Mouse (Mus musculus) heart, adult 8-10 months (tissue): ENCODE measurements around the gene Slc24a3. TPM values are rescaled to one million over a fixed set of nuclear protein-coding genes. Genes with fewer than 3 reads are reported as not detected.

Source experiments
- DNase-seq: peaks from one replicate; pipeline ENCODE4 v3.0.0; 2022; ENCODE audit warnings: low spot score
- total RNA-seq, 4 experiments: library from RNA; stranded (reverse); gene quantifications; 2 replicates each; pipeline ENCODE4 v1.2.4; 2022

The Slc24a3 gene
- total RNA-seq, 4 experiments from 2014 or later: 1.7 to 2.4 (median 2.0) TPM

- no peak for DNase-seq
Observed at GRCm38 (mm10) chr2:145429982-145430381, 262.4 kb downstream of the Slc24a3 start.

- no peak for DNase-seq
Observed at GRCm38 (mm10) chr2:145434068-145434467, 266.5 kb downstream of the Slc24a3 start.

- no peak for DNase-seq
Observed at GRCm38 (mm10) chr2:145438336-145438735, 270.8 kb downstream of the Slc24a3 start.

- DNase-seq: no peak
Observed at GRCm38 (mm10) chr2:145439755-145440154, 272.2 kb downstream of the Slc24a3 start.

- DNase-seq: no peak
Observed at GRCm38 (mm10) chr2:145457106-145457747, 289.7 kb downstream of the Slc24a3 start.

GRCm38 (mm10) chr2:145460854-145461423, 293.4 kb downstream of the Slc24a3 start:
- DNase-seq: no peak

GRCm38 (mm10) chr2:145462253-145462652, 294.7 kb downstream of the Slc24a3 start:
- DNase-seq: no peak

- peak; percentile 11 for DNase-seq
Observed at GRCm38 (mm10) chr2:145468701-145469325, 301.3 kb downstream of the Slc24a3 start.

- no peak for DNase-seq
Observed at GRCm38 (mm10) chr2:145477484-145477883, 309.9 kb downstream of the Slc24a3 start.

GRCm38 (mm10) chr2:145479676-145480075, 312.1 kb downstream of the Slc24a3 start:
- no peak for DNase-seq

- peak; percentile 56 for DNase-seq
Observed at GRCm38 (mm10) chr2:145500231-145500630, 332.7 kb downstream of the Slc24a3 start.

- no peak for DNase-seq
Observed at GRCm38 (mm10) chr2:145501472-145501871, 333.9 kb downstream of the Slc24a3 start.

- DNase-seq: peak; percentile 9
Observed at GRCm38 (mm10) chr2:145507702-145508101, 340.1 kb downstream of the Slc24a3 start.

GRCm38 (mm10) chr2:145510650-145511225, 343.2 kb downstream of the Slc24a3 start:
- DNase-seq: peak; percentile 38

GRCm38 (mm10) chr2:145515956-145516355, 348.4 kb downstream of the Slc24a3 start:
- no peak for DNase-seq

GRCm38 (mm10) chr2:145517346-145517745, 349.8 kb downstream of the Slc24a3 start:
- DNase-seq: peak; percentile 43

- DNase-seq: no peak
Observed at GRCm38 (mm10) chr2:145522017-145522416, 354.5 kb downstream of the Slc24a3 start.

- no peak for DNase-seq
Observed at GRCm38 (mm10) chr2:145523381-145523780, 355.8 kb downstream of the Slc24a3 start.

- no peak for DNase-seq
Observed at GRCm38 (mm10) chr2:145527151-145527550, 359.6 kb downstream of the Slc24a3 start.

- DNase-seq: no peak
Observed at GRCm38 (mm10) chr2:145530941-145531353, 363.4 kb downstream of the Slc24a3 start.

- no peak for DNase-seq
Observed at GRCm38 (mm10) chr2:145533086-145533485, 365.5 kb downstream of the Slc24a3 start.

- DNase-seq: no peak
Observed at GRCm38 (mm10) chr2:145535307-145535706, 367.8 kb downstream of the Slc24a3 start.

- no peak for DNase-seq
Observed at GRCm38 (mm10) chr2:145535774-145536173, 368.2 kb downstream of the Slc24a3 start.
